Mouse (Mus musculus): ENCODE data around the gene Sdk1. TPM values are rescaled to one million over a fixed set of nuclear protein-coding genes. Genes with fewer than 3 reads are reported as not detected.

Sdk1 gene
- polyA plus RNA-seq, 1 experiment from 2014 or later: 0.94 TPM

GRCm38 (mm10) chr5:141382246-141382835 is 141.1 kb downstream of the Sdk1 start:
- no peak overlapping the region for H3K4me3 ChIP-seq (ENCODE audit: low read depth, low read length)
- no peak overlapping the region for H3K4me2 ChIP-seq (replicated peaks; ENCODE audit: low read depth)
- no peak overlapping the region for H3K27ac ChIP-seq (ENCODE audit: low read depth, low read length)
- H3K27me3 ChIP-seq (replicated peaks; ENCODE audit: control insufficient read depth, insufficient read depth, low read length): no peaks in the 10 kb centered on the region
- 0 out of 2 replicates have a peak, but pooled peaks cover 9% of the 10 kb centered on the region for H3K4me1 ChIP-seq (replicated peaks; ENCODE audit: control insufficient read depth, insufficient read depth, low read length)
- no peak overlapping the region for H3K9ac ChIP-seq (ENCODE audit: low read depth, low read length)
- no peaks in the 10 kb centered on the region for H3K9me3 ChIP-seq (ENCODE audit: control insufficient read depth)
- 89% methylated on average over 5 of the region's 5 CpGs for WGBS
- ATAC-seq: no peak
- no peaks in the 10 kb centered on the region for H3K36me3 ChIP-seq (ENCODE audit: control insufficient read depth, insufficient read depth)
- TF ChIP-seq CTCF (IDR thresholded peaks at IDR 0.05; ENCODE audit: low read depth): no peak

GRCm38 (mm10) chr5:141388451-141388850 is 147.2 kb downstream of the Sdk1 start:
- no peaks in the 10 kb centered on the region for H3K27me3 ChIP-seq (replicated peaks; ENCODE audit: control insufficient read depth, insufficient read depth, low read length)
- H3K4me1 ChIP-seq (replicated peaks; ENCODE audit: control insufficient read depth, insufficient read depth, low read length): no peaks in the 10 kb centered on the region
- no peak overlapping the region for H3K27ac ChIP-seq (ENCODE audit: low read depth, low read length)
- H3K4me3 ChIP-seq (ENCODE audit: low read depth, low read length): no peak overlapping the region
- H3K4me2 ChIP-seq (replicated peaks; ENCODE audit: low read depth): no peak overlapping the region
- ATAC-seq: no peak
- H3K9me3 ChIP-seq (ENCODE audit: control insufficient read depth): no peaks in the 10 kb centered on the region
- no peaks in the 10 kb centered on the region for H3K36me3 ChIP-seq (ENCODE audit: control insufficient read depth, insufficient read depth)
- no peak for TF ChIP-seq CTCF (IDR thresholded peaks at IDR 0.05; ENCODE audit: low read depth)
- 65% methylated on average over 2 of the region's 2 CpGs for WGBS
- no peak overlapping the region for H3K9ac ChIP-seq (ENCODE audit: low read depth, low read length)

GRCm38 (mm10) chr5:141390541-141390940 is 149.3 kb downstream of the Sdk1 start:
- TF ChIP-seq CTCF (IDR thresholded peaks at IDR 0.05; ENCODE audit: low read depth): no peak
- ATAC-seq: no peak

GRCm38 (mm10) chr5:141391153-141391552 is 149.9 kb downstream of the Sdk1 start:
- 72% methylated on average over 5 of the region's 5 CpGs for WGBS
- no peak overlapping the region for H3K4me3 ChIP-seq (ENCODE audit: low read depth, low read length)
- ATAC-seq: no peak

More at GRCm38 (mm10) chr5:141390541-141390940, 149.3 kb downstream of the Sdk1 start:
- no peaks in the 10 kb centered on the region for H3K4me1 ChIP-seq (replicated peaks; ENCODE audit: control insufficient read depth, insufficient read depth, low read length)
- no peak overlapping the region for H3K27ac ChIP-seq (ENCODE audit: low read depth, low read length)
- H3K9ac ChIP-seq (ENCODE audit: low read depth, low read length): no peak overlapping the region
- no peaks in the 10 kb centered on the region for H3K27me3 ChIP-seq (replicated peaks; ENCODE audit: control insufficient read depth, insufficient read depth, low read length)
- H3K9me3 ChIP-seq (ENCODE audit: control insufficient read depth): no peaks in the 10 kb centered on the region
- no peaks in the 10 kb centered on the region for H3K36me3 ChIP-seq (ENCODE audit: control insufficient read depth, insufficient read depth)
- H3K4me3 ChIP-seq (ENCODE audit: low read depth, low read length): no peak overlapping the region
- 47% methylated on average over 4 of the region's 4 CpGs for WGBS
- H3K4me2 ChIP-seq (replicated peaks; ENCODE audit: low read depth): no peak overlapping the region

GRCm38 (mm10) chr5:141393846-141394245 is 152.6 kb downstream of the Sdk1 start:
- H3K4me2 ChIP-seq (replicated peaks; ENCODE audit: low read depth): no peak overlapping the region

More at GRCm38 (mm10) chr5:141391153-141391552, 149.9 kb downstream of the Sdk1 start:
- Histone ChIP-seq H3K9me3 (ENCODE audit: control insufficient read depth) (no peaks in the 10 kb centered on the region), H3K27ac (ENCODE audit: low read depth, low read length) (no peak overlapping the region), H3K4me1 (replicated peaks; ENCODE audit: control insufficient read depth, insufficient read depth, low read length) (no peaks in the 10 kb centered on the region), H3K36me3 (ENCODE audit: control insufficient read depth, insufficient read depth) (no peaks in the 10 kb centered on the region), H3K4me2 (replicated peaks; ENCODE audit: low read depth) (no peak overlapping the region), H3K9ac (ENCODE audit: low read depth, low read length) (no peak overlapping the region), H3K27me3 (replicated peaks; ENCODE audit: control insufficient read depth, insufficient read depth, low read length) (no peaks in the 10 kb centered on the region)
- TF ChIP-seq CTCF (IDR thresholded peaks at IDR 0.05; ENCODE audit: low read depth): no peak

GRCm38 (mm10) chr5:141394586-141394985 is 153.3 kb downstream of the Sdk1 start:
- no peaks in the 10 kb centered on the region for H3K4me1 ChIP-seq (replicated peaks; ENCODE audit: control insufficient read depth, insufficient read depth, low read length)

More at GRCm38 (mm10) chr5:141393846-141394245, 152.6 kb downstream of the Sdk1 start:
- no peaks in the 10 kb centered on the region for H3K36me3 ChIP-seq (ENCODE audit: control insufficient read depth, insufficient read depth)
- H3K27ac ChIP-seq (ENCODE audit: low read depth, low read length): no peak overlapping the region
- H3K4me1 ChIP-seq (replicated peaks; ENCODE audit: control insufficient read depth, insufficient read depth, low read length): no peaks in the 10 kb centered on the region
- 86% methylated on average over 4 of the region's 4 CpGs for WGBS
- TF ChIP-seq CTCF (IDR thresholded peaks at IDR 0.05; ENCODE audit: low read depth): no peak
- no peaks in the 10 kb centered on the region for H3K27me3 ChIP-seq (replicated peaks; ENCODE audit: control insufficient read depth, insufficient read depth, low read length)
- H3K4me3 ChIP-seq (ENCODE audit: low read depth, low read length): no peak overlapping the region
- ATAC-seq: no peak
- H3K9me3 ChIP-seq (ENCODE audit: control insufficient read depth): no peaks in the 10 kb centered on the region
- no peak overlapping the region for H3K9ac ChIP-seq (ENCODE audit: low read depth, low read length)

More at GRCm38 (mm10) chr5:141394586-141394985, 153.3 kb downstream of the Sdk1 start:
- no peaks in the 10 kb centered on the region for H3K27me3 ChIP-seq (replicated peaks; ENCODE audit: control insufficient read depth, insufficient read depth, low read length)
- no peak for ATAC-seq
- no peak overlapping the region for H3K9ac ChIP-seq (ENCODE audit: low read depth, low read length)
- no peak overlapping the region for H3K4me2 ChIP-seq (replicated peaks; ENCODE audit: low read depth)
- H3K9me3 ChIP-seq (ENCODE audit: control insufficient read depth): no peaks in the 10 kb centered on the region
- TF ChIP-seq CTCF (IDR thresholded peaks at IDR 0.05; ENCODE audit: low read depth): no peak
- H3K27ac ChIP-seq (ENCODE audit: low read depth, low read length): no peak overlapping the region
- H3K36me3 ChIP-seq (ENCODE audit: control insufficient read depth, insufficient read depth): no peaks in the 10 kb centered on the region
- 87% methylated on average over 8 of the region's 8 CpGs for WGBS
- H3K4me3 ChIP-seq (ENCODE audit: low read depth, low read length): no peak overlapping the region

All from intestine, postnatal 0 days (tissue).